Mouse (Mus musculus): ENCODE results near the gene Mpp3. TPM values are rescaled to one million over a fixed set of nuclear protein-coding genes. Genes with fewer than 3 reads are reported as not detected.

The Mpp3 gene
- polyA plus RNA-seq, 1 experiment, result 0.90 TPM

DNA sequence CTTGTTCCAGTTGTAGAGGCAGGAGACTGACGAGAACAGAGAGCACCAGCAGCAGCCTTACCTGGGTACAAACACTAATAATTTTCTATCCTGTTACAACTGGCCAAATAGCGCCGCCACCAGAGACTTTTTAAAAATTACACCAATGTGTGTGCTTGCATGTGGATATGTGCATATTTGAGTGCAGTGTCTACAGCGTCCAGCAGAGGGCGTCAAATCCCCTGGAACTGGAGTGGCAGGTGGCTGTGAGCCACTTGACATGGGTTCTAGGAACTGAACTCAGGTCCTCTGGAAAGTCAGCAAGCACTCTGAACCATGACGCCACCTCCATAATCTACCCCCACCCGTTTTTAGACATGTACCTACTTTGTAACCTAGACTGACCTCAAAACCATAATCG is 24.0 kb downstream of the Mpp3 start:
- WGBS, result 94% methylated on average over 8 of the region's 8 CpGs
- Histone ChIP-seq H3K27ac (ENCODE audit: insufficient read depth, low read depth, low read length) (no peak overlapping the region), H3K27me3 (ENCODE audit: control insufficient read depth, insufficient read depth, low read length) (no peaks in the 10 kb centered on the region), H3K4me3 (ENCODE audit: low read depth, low read length) (no peak overlapping the region), H3K36me3 (ENCODE audit: control insufficient read depth, insufficient read depth, low read length) (no peaks in the 10 kb centered on the region), H3K4me1 (ENCODE audit: control insufficient read depth, insufficient read depth, insufficient read length, low read length) (peaks cover 12% of the 10 kb centered on the region; the same call in 1 of the 2 replicates)
- TF ChIP-seq POLR2A (IDR thresholded peaks at IDR 0.05; ENCODE audit: low read depth, low read length), result no peak
- peak; percentile 35; the same call in 1 of the 2 replicates for TF ChIP-seq CTCF (IDR thresholded peaks at IDR 0.05; ENCODE audit: extremely low read depth, insufficient read length, insufficient replicate concordance, low read depth, low read length)

DNA sequence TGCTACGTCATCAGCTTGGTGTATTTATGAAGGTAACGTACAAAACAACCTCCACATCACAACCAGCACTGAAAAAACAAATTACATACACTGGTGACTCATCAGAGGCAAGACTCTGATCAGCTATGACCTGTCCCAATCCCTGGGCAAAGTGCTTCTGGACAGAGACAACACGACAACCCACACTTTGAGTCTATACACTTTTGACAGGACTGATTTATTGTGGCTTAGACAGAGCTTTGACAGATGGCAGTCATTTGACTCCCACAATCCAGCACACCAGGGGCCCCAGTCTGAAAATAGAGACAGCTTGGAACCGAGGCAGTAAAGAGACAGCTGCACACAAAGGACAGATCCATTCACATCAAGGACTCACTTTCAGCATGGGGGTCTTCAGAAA is 28.8 kb downstream of the Mpp3 start:
- H3K4me1 ChIP-seq (ENCODE audit: control insufficient read depth, insufficient read depth, insufficient read length, low read length), result no peaks in the 10 kb centered on the region
- TF ChIP-seq POLR2A (IDR thresholded peaks at IDR 0.05; ENCODE audit: low read depth, low read length) (no peak), CTCF (IDR thresholded peaks at IDR 0.05; ENCODE audit: extremely low read depth, insufficient read length, insufficient replicate concordance, low read depth, low read length) (no peak)
- WGBS, result 59% methylated on average over 4 of the region's 4 CpGs
- no peak overlapping the region for H3K27ac ChIP-seq (ENCODE audit: insufficient read depth, low read depth, low read length)
- H3K36me3 ChIP-seq (ENCODE audit: control insufficient read depth, insufficient read depth, low read length), result no peaks in the 10 kb centered on the region
- no peak overlapping the region for H3K4me3 ChIP-seq (ENCODE audit: low read depth, low read length)
- no peaks in the 10 kb centered on the region for H3K27me3 ChIP-seq (ENCODE audit: control insufficient read depth, insufficient read depth, low read length)

DNA sequence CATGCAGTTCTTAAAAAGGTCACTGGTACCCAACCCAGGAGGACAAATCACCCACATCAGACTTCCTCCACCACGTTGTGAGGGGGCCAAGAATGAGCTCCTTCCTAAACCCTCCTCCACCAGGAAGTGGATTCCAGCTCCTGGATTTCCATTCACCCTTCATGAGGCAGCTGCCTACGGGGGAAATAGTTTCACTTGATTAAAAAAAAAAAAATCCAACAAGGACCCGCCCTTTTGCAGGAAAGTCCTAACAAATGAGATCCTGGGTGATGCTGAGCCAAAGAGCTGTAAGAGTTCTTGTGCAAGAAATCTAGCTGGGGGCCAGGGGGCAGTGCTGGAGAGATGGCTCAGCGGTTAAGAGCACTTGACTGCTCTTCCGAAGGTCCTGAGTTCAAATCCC is 30.0 kb downstream of the Mpp3 start:
- Histone ChIP-seq H3K36me3 (ENCODE audit: control insufficient read depth, insufficient read depth, low read length) (no peaks in the 10 kb centered on the region), H3K27ac (ENCODE audit: insufficient read depth, low read depth, low read length) (no peak overlapping the region), H3K4me3 (ENCODE audit: low read depth, low read length) (no peak overlapping the region), H3K27me3 (ENCODE audit: control insufficient read depth, insufficient read depth, low read length) (no peaks in the 10 kb centered on the region), H3K4me1 (ENCODE audit: control insufficient read depth, insufficient read depth, insufficient read length, low read length) (no peaks in the 10 kb centered on the region)
- 34% methylated on average over 5 of the region's 5 CpGs for WGBS
- TF ChIP-seq POLR2A (IDR thresholded peaks at IDR 0.05; ENCODE audit: low read depth, low read length) (no peak), CTCF (IDR thresholded peaks at IDR 0.05; ENCODE audit: extremely low read depth, insufficient read length, insufficient replicate concordance, low read depth, low read length) (no peak)

DNA sequence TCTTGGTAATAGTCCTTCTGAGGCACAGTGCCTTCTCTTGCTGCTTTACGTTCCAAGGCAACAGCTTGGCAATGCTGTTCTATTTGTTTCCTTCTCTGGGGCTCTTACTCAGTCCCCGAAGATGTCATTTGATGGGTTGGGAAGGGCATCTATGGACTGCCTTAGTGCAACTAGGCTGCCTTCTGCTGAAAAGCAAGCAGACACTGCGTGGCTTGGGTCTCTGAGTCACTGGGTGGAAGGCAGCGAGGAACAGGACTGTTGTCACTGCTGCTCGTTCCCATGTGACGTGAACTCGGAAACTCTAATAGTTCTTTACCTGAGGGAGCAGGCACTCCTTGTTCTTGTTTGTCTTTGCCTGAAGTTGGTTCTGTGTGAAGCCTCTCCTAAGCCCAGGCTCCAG is 32.3 kb downstream of the Mpp3 start:
- H3K27ac ChIP-seq (ENCODE audit: insufficient read depth, low read depth, low read length), result no peak overlapping the region
- no peaks in the 10 kb centered on the region for H3K36me3 ChIP-seq (ENCODE audit: control insufficient read depth, insufficient read depth, low read length)
- no peak for TF ChIP-seq CTCF (IDR thresholded peaks at IDR 0.05; ENCODE audit: extremely low read depth, insufficient read length, insufficient replicate concordance, low read depth, low read length)
- no peak for TF ChIP-seq POLR2A (IDR thresholded peaks at IDR 0.05; ENCODE audit: low read depth, low read length)
- H3K4me1 ChIP-seq (ENCODE audit: control insufficient read depth, insufficient read depth, insufficient read length, low read length), result no peaks in the 10 kb centered on the region
- no peaks in the 10 kb centered on the region for H3K27me3 ChIP-seq (ENCODE audit: control insufficient read depth, insufficient read depth, low read length)
- 91% methylated on average over 7 of the region's 7 CpGs for WGBS
- H3K4me3 ChIP-seq (ENCODE audit: low read depth, low read length), result no peak overlapping the region

DNA sequence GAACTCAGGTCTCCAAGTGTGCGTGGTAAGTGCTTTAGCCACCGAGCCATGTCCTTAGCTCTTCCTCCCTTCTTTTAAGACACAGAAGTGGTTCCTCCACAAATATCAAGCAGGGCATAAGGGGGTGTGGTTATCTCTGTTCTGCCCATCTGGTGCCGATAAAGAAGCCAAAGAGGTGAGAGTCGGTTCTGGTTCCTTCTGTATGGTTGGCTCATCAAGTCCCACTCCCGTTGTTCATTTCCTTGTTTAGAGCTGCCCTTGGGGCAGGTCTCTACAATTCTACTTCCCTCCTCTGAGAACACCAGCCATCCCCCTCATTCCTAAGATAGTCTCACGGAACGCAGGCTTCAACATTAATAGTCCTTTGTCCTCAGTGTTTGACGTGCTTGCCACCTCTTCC is 34.2 kb downstream of the Mpp3 start:
- H3K36me3 ChIP-seq (ENCODE audit: control insufficient read depth, insufficient read depth, low read length), result no peaks in the 10 kb centered on the region
- H3K4me3 ChIP-seq (ENCODE audit: low read depth, low read length), result no peak overlapping the region
- H3K4me1 ChIP-seq (ENCODE audit: control insufficient read depth, insufficient read depth, insufficient read length, low read length), result no peaks in the 10 kb centered on the region
- H3K27me3 ChIP-seq (ENCODE audit: control insufficient read depth, insufficient read depth, low read length), result no peaks in the 10 kb centered on the region
- no peak for TF ChIP-seq CTCF (IDR thresholded peaks at IDR 0.05; ENCODE audit: extremely low read depth, insufficient read length, insufficient replicate concordance, low read depth, low read length)
- TF ChIP-seq POLR2A (IDR thresholded peaks at IDR 0.05; ENCODE audit: low read depth, low read length), result no peak
- no peak overlapping the region for H3K27ac ChIP-seq (ENCODE audit: insufficient read depth, low read depth, low read length)
- 57% methylated on average over 8 of the region's 8 CpGs for WGBS

DNA sequence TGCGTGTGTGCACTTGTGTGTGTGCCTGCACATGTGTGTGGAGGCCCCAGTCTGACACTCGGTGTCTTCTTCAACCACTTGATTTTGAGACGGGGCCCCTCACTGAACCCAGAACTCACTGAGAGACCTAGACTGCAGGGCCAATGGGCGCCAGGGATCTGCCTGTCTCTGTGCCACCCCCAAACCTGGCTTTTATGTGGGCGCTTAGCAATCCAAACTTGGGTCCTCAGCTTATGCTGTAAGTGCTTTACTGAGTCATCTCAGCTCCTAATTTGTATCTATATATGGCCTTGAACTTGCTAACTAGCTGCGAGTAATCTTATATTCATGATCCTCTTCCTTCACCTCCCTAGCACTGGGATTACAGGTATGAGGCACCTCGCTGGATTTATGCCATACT is 35.9 kb downstream of the Mpp3 start:
- no peaks in the 10 kb centered on the region for H3K36me3 ChIP-seq (ENCODE audit: control insufficient read depth, insufficient read depth, low read length)
- 87% methylated on average over 7 of the region's 7 CpGs for WGBS
- TF ChIP-seq POLR2A (IDR thresholded peaks at IDR 0.05; ENCODE audit: low read depth, low read length) (no peak), CTCF (IDR thresholded peaks at IDR 0.05; ENCODE audit: extremely low read depth, insufficient read length, insufficient replicate concordance, low read depth, low read length) (no peak)
- H3K4me3 ChIP-seq (ENCODE audit: low read depth, low read length), result no peak overlapping the region
- no peak overlapping the region for H3K27ac ChIP-seq (ENCODE audit: insufficient read depth, low read depth, low read length)
- H3K27me3 ChIP-seq (ENCODE audit: control insufficient read depth, insufficient read depth, low read length), result no peaks in the 10 kb centered on the region
- no peaks in the 10 kb centered on the region for H3K4me1 ChIP-seq (ENCODE audit: control insufficient read depth, insufficient read depth, insufficient read length, low read length)

DNA sequence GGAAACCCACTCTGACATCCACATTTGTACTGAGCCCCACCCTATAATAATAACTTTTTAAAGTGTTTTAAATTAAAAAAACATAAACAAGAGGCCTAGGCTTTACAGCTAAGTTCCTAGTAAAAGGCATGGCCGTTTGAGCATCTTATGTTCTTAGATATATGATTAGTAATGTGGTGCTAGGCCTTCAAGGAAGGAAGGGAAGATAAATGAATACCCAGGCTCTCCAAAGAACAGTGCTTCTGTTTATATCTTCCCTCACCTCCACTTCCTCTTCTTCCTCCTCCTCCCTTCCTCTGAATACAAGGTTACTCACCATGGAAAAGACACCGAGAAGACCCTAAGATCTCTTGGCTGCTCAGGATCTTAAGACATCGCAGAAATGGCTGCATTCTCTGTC is 36.4 kb downstream of the Mpp3 start:
- WGBS, result 65% methylated on average over 3 of the region's 3 CpGs
- Histone ChIP-seq H3K4me3 (ENCODE audit: low read depth, low read length) (no peak overlapping the region), H3K27me3 (ENCODE audit: control insufficient read depth, insufficient read depth, low read length) (no peaks in the 10 kb centered on the region), H3K27ac (ENCODE audit: insufficient read depth, low read depth, low read length) (no peak overlapping the region), H3K4me1 (ENCODE audit: control insufficient read depth, insufficient read depth, insufficient read length, low read length) (no peaks in the 10 kb centered on the region), H3K36me3 (ENCODE audit: control insufficient read depth, insufficient read depth, low read length) (no peaks in the 10 kb centered on the region)
- no peak for TF ChIP-seq CTCF (IDR thresholded peaks at IDR 0.05; ENCODE audit: extremely low read depth, insufficient read length, insufficient replicate concordance, low read depth, low read length)
- no peak for TF ChIP-seq POLR2A (IDR thresholded peaks at IDR 0.05; ENCODE audit: low read depth, low read length)

DNA sequence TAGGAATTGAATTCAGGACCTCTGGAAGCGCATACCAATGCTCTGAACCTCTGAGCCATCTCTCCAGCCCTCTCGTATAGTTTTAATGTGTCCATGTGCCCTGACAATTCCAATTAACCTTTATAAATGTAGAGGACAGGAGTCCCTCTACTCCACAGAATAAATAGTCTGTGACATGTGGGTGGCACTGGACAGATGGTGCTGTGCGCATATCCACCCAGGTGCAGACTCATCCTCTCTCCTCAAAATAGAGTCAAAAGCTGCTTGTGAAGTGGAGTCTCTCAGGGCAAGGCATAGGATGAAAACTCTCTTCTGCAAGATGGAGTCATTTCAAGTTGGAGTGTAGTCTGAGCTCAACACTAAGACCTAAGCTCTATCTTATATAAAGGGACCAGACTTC is 38.0 kb downstream of the Mpp3 start:
- 0 out of 2 replicates have a peak, but pooled peaks cover 1% of the 10 kb centered on the region for H3K4me1 ChIP-seq (ENCODE audit: control insufficient read depth, insufficient read depth, insufficient read length, low read length)
- no peaks in the 10 kb centered on the region for H3K36me3 ChIP-seq (ENCODE audit: control insufficient read depth, insufficient read depth, low read length)
- no peak overlapping the region for H3K4me3 ChIP-seq (ENCODE audit: low read depth, low read length)
- H3K27me3 ChIP-seq (ENCODE audit: control insufficient read depth, insufficient read depth, low read length), result no peaks in the 10 kb centered on the region
- WGBS, result 86% methylated on average over 3 of the region's 3 CpGs
- no peak overlapping the region for H3K27ac ChIP-seq (ENCODE audit: insufficient read depth, low read depth, low read length)
- TF ChIP-seq CTCF (IDR thresholded peaks at IDR 0.05; ENCODE audit: extremely low read depth, insufficient read length, insufficient replicate concordance, low read depth, low read length) (no peak), POLR2A (IDR thresholded peaks at IDR 0.05; ENCODE audit: low read depth, low read length) (no peak)
